Mouse (Mus musculus): ENCODE data around the gene Srgap1. TPM values are rescaled to one million over a fixed set of nuclear protein-coding genes. Genes with fewer than 3 reads are reported as not detected.

Gene Srgap1
- polyA plus RNA-seq, 1 experiment = 1.2 TPM

- TF ChIP-seq TCF12 (IDR thresholded peaks at IDR 0.05; ENCODE audit: insufficient read depth, poor library complexity, severe bottlenecking) (no peak), REST (IDR thresholded peaks at IDR 0.05; ENCODE audit: insufficient read depth, insufficient read length) (no peak), E2F4 (IDR thresholded peaks at IDR 0.05; ENCODE audit: insufficient read depth) (no peak)
- Histone ChIP-seq H3ac (ENCODE audit: control insufficient read depth, insufficient read length) (no peak overlapping the region), H3K4me3 (no peak overlapping the region), H3K79me2 (ENCODE audit: control insufficient read depth, insufficient read depth) (no peaks in the 10 kb centered on the region), H3K36me3 (ENCODE audit: control insufficient read depth, insufficient read depth) (no peaks in the 10 kb centered on the region), H3K27me3 (ENCODE audit: control insufficient read depth, insufficient read depth, insufficient read length) (no peaks in the 10 kb centered on the region), H3K4me2 (ENCODE audit: low read depth) (no peak overlapping the region)
Observed at GRCm38 (mm10) chr10:121897835-121898370, 149.2 kb downstream of the Srgap1 start.

DNA sequence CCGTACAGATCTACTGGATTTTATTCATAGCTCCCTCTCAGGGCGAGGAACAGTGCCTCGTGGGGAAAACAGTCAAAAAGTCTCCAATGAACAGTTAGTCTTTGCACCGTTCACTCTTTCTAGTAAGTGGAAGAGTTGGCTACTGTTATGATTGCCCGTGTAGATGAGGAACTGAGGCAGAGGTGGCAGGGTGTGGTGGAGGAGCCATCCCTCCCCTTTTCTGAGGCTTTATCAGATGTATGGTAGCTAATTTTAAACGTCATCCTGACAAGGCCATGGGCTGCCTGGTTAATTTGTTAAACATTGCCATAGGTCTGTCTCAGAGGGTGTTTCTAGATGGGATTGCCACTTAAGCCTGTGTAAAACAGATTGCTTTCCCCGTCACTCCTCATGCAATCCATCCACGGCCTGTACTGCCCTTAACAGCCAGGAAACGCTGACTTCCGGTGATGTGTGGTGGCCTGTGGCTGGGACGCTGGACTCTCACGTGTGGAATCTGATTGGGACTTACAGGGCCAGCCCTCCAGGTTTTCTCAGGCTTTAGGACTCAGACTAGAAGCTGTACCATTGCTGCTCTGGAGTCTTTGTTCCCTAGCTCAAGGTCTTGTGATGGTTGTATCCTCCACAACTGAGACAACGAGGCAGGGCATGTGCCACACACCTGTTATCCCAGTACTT, 155.6 kb downstream of the Srgap1 start:
- no peaks in the 10 kb centered on the region for H3K27me3 ChIP-seq (ENCODE audit: control insufficient read depth, insufficient read depth, insufficient read length)
- no peak overlapping the region for H3K4me3 ChIP-seq
- H3K79me2 ChIP-seq (ENCODE audit: control insufficient read depth, insufficient read depth) = no peaks in the 10 kb centered on the region
- H3K36me3 ChIP-seq (ENCODE audit: control insufficient read depth, insufficient read depth) = no peaks in the 10 kb centered on the region
- no peak overlapping the region for H3ac ChIP-seq (ENCODE audit: control insufficient read depth, insufficient read length)
- H3K4me2 ChIP-seq (ENCODE audit: low read depth) = no peak overlapping the region
- no peak for TF ChIP-seq TCF3 (IDR thresholded peaks at IDR 0.05; ENCODE audit: insufficient read length, low read depth)
- no peak for TF ChIP-seq SRF (IDR thresholded peaks at IDR 0.05; ENCODE audit: control insufficient read depth, insufficient read length, low read depth)
- no peak for TF ChIP-seq POLR2A (IDR thresholded peaks at IDR 0.05; ENCODE audit: insufficient read length, low read depth)
- no peak for TF ChIP-seq CEBPB (IDR thresholded peaks at IDR 0.05; ENCODE audit: insufficient read depth, poor library complexity, severe bottlenecking)

DNA sequence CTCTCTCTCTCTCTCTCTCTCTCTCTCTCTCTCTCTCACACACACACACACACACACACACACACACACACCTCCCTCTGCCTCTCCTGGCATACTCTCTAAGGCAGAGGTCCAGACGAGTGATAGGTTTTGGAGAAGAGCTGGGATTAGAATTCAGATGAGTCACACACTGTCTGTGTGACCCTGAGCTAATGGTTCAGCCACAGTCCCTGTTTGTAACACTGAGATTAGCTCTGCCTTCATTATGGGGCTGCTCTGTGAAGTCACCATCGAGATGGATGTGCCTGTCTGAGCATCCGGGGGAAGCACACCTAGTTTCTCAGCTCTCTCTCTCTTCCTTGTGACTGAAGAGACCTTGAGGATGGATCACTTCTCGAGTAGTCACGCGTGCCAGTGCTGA, 157.1 kb downstream of the Srgap1 start:
- Histone ChIP-seq H3K4me2 (ENCODE audit: low read depth) (no peak overlapping the region), H3K36me3 (ENCODE audit: control insufficient read depth, insufficient read depth) (no peaks in the 10 kb centered on the region), H3K79me2 (ENCODE audit: control insufficient read depth, insufficient read depth) (no peaks in the 10 kb centered on the region), H3K27me3 (ENCODE audit: control insufficient read depth, insufficient read depth, insufficient read length) (no peaks in the 10 kb centered on the region), H3K4me3 (no peak overlapping the region), H3ac (ENCODE audit: control insufficient read depth, insufficient read length) (no peak overlapping the region)
- TF ChIP-seq USF1 (IDR thresholded peaks at IDR 0.05; ENCODE audit: low read depth) (no peak), MYOD1 (IDR thresholded peaks at IDR 0.05; ENCODE audit: control insufficient read depth in 1 of 3, insufficient read length in 2 of 3, low read depth in 2 of 3) (no peak), SRF (IDR thresholded peaks at IDR 0.05; ENCODE audit: control insufficient read depth, insufficient read length, low read depth) (no peak), REST (IDR thresholded peaks at IDR 0.05; ENCODE audit: insufficient read depth, insufficient read length) (no peak), E2F4 (IDR thresholded peaks at IDR 0.05; ENCODE audit: insufficient read depth) (no peak), TCF3 (IDR thresholded peaks at IDR 0.05; ENCODE audit: insufficient read length, low read depth) (no peak), MYOG (IDR thresholded peaks at IDR 0.05; ENCODE audit: control insufficient read depth in 1 of 3, insufficient read depth in 1 of 3, insufficient read length in 2 of 3, low read depth in 2 of 3) (no peak), POLR2A (IDR thresholded peaks at IDR 0.05; ENCODE audit: insufficient read length, low read depth) (no peak), TCF12 (IDR thresholded peaks at IDR 0.05; ENCODE audit: insufficient read depth, poor library complexity, severe bottlenecking) (no peak), POLR2AphosphoS2 (IDR thresholded peaks at IDR 0.05; ENCODE audit: insufficient read length, low read depth) (no peak), CEBPB (IDR thresholded peaks at IDR 0.05; ENCODE audit: insufficient read depth, poor library complexity, severe bottlenecking) (no peak), MAX (IDR thresholded peaks at IDR 0.05; ENCODE audit: low read depth) (no peak)

- TF ChIP-seq MYOG (IDR thresholded peaks at IDR 0.05; ENCODE audit: control insufficient read depth in 1 of 3, insufficient read depth in 1 of 3, insufficient read length in 2 of 3, low read depth in 2 of 3) = no peak
- TF ChIP-seq REST (IDR thresholded peaks at IDR 0.05; ENCODE audit: insufficient read depth, insufficient read length) = no peak
- no peak for TF ChIP-seq POLR2AphosphoS2 (IDR thresholded peaks at IDR 0.05; ENCODE audit: insufficient read length, low read depth)
- TF ChIP-seq TCF12 (IDR thresholded peaks at IDR 0.05; ENCODE audit: insufficient read depth, poor library complexity, severe bottlenecking) = no peak
- TF ChIP-seq TCF3 (IDR thresholded peaks at IDR 0.05; ENCODE audit: insufficient read length, low read depth) = no peak
- TF ChIP-seq SRF (IDR thresholded peaks at IDR 0.05; ENCODE audit: control insufficient read depth, insufficient read length, low read depth) = no peak
- no peaks in the 10 kb centered on the region for H3K79me2 ChIP-seq (ENCODE audit: control insufficient read depth, insufficient read depth)
- H3K36me3 ChIP-seq (ENCODE audit: control insufficient read depth, insufficient read depth) = no peaks in the 10 kb centered on the region
- H3K4me3 ChIP-seq = no peak overlapping the region
- no peak overlapping the region for H3K4me2 ChIP-seq (ENCODE audit: low read depth)
- no peak overlapping the region for H3ac ChIP-seq (ENCODE audit: control insufficient read depth, insufficient read length)
- H3K27me3 ChIP-seq (ENCODE audit: control insufficient read depth, insufficient read depth, insufficient read length) = no peaks in the 10 kb centered on the region
Observed at GRCm38 (mm10) chr10:121886805-121887204, 160.3 kb downstream of the Srgap1 start.

GRCm38 (mm10) chr10:121885512-121886218, 161.4 kb downstream of the Srgap1 start:
- Histone ChIP-seq H3ac (ENCODE audit: control insufficient read depth, insufficient read length) (no peak overlapping the region), H3K79me2 (ENCODE audit: control insufficient read depth, insufficient read depth) (no peaks in the 10 kb centered on the region), H3K4me2 (ENCODE audit: low read depth) (no peak overlapping the region), H3K4me3 (no peak overlapping the region), H3K27me3 (ENCODE audit: control insufficient read depth, insufficient read depth, insufficient read length) (no peaks in the 10 kb centered on the region), H3K36me3 (ENCODE audit: control insufficient read depth, insufficient read depth) (no peaks in the 10 kb centered on the region)
- TF ChIP-seq MAX (IDR thresholded peaks at IDR 0.05; ENCODE audit: low read depth) = no peak
- TF ChIP-seq CEBPB (IDR thresholded peaks at IDR 0.05; ENCODE audit: insufficient read depth, poor library complexity, severe bottlenecking) = no peak
- TF ChIP-seq SRF (IDR thresholded peaks at IDR 0.05; ENCODE audit: control insufficient read depth, insufficient read length, low read depth) = no peak
- no peak for TF ChIP-seq REST (IDR thresholded peaks at IDR 0.05; ENCODE audit: insufficient read depth, insufficient read length)
- TF ChIP-seq POLR2A (IDR thresholded peaks at IDR 0.05; ENCODE audit: insufficient read length, low read depth) = no peak
- no peak for TF ChIP-seq TCF3 (IDR thresholded peaks at IDR 0.05; ENCODE audit: insufficient read length, low read depth)
- TF ChIP-seq TCF12 (IDR thresholded peaks at IDR 0.05; ENCODE audit: insufficient read depth, poor library complexity, severe bottlenecking) = no peak
- no peak for TF ChIP-seq MYOD1 (IDR thresholded peaks at IDR 0.05; ENCODE audit: control insufficient read depth in 1 of 3, insufficient read length in 2 of 3, low read depth in 2 of 3)
- no peak for TF ChIP-seq MYOG (IDR thresholded peaks at IDR 0.05; ENCODE audit: control insufficient read depth in 1 of 3, insufficient read depth in 1 of 3, insufficient read length in 2 of 3, low read depth in 2 of 3)
- TF ChIP-seq E2F4 (IDR thresholded peaks at IDR 0.05; ENCODE audit: insufficient read depth) = no peak
- TF ChIP-seq POLR2AphosphoS2 (IDR thresholded peaks at IDR 0.05; ENCODE audit: insufficient read length, low read depth) = no peak
- no peak for TF ChIP-seq USF1 (IDR thresholded peaks at IDR 0.05; ENCODE audit: low read depth)

Measured in myocyte (in vitro differentiated cells).